Mouse (Mus musculus): ENCODE data around the gene Nupr1. TPM values are rescaled to one million over a fixed set of nuclear protein-coding genes. Genes with fewer than 3 reads are reported as not detected.

Gene Nupr1
- polyA plus RNA-seq, 1 experiment from 2014 or later: 29.8 TPM

DNA sequence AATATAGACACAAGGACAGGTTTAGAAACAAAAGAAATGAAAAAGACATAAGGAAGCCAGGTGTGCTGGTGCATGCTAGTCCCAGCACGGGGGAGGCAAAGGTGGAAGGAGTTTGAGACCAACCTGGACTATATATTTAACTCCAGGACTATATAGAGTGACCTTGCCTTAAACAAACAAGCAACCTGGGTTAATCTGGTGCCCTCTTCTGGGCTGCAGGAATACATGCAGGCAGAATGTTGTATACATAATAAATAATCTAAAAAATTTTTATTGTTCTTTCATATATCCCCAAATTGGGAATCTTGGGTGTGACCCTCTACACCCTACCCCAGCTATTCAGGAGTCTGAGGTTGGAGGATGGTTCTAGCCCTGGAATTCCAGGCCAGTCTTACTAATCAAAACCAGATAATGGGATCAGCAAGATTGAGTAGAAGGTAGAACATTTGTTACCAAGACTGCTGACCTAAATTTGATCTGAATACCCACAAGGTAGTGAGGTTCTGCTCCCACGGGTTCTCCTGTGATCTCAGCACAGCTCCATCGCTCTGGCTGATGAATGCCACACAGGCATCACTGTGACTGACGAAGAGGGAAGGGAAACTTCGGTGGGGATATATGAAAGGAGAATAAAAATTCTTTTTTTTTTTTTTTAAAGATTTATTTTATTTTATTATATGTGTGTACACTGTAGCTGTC, 12.0 kb upstream of the Nupr1 start:
- Histone ChIP-seq H3K36me3 (no peaks in the 10 kb centered on the region), H3K9me3 (no peaks in the 10 kb centered on the region), H3K27me3 (no peaks in the 10 kb centered on the region), H3K4me3 (no peak overlapping the region), H3K4me1 (no peaks in the 10 kb centered on the region; the same call in 1 of the 2 replicates), H3K27ac (no peak overlapping the region), H3K4me2 (no peak overlapping the region), H3K9ac (no peak overlapping the region)
- no peak for ATAC-seq (ENCODE audit: insufficient number of reproducible peaks, low FRiP score, low TSS enrichment, low read depth)
- WGBS: 69% methylated on average over 5 of the region's 5 CpGs

DNA sequence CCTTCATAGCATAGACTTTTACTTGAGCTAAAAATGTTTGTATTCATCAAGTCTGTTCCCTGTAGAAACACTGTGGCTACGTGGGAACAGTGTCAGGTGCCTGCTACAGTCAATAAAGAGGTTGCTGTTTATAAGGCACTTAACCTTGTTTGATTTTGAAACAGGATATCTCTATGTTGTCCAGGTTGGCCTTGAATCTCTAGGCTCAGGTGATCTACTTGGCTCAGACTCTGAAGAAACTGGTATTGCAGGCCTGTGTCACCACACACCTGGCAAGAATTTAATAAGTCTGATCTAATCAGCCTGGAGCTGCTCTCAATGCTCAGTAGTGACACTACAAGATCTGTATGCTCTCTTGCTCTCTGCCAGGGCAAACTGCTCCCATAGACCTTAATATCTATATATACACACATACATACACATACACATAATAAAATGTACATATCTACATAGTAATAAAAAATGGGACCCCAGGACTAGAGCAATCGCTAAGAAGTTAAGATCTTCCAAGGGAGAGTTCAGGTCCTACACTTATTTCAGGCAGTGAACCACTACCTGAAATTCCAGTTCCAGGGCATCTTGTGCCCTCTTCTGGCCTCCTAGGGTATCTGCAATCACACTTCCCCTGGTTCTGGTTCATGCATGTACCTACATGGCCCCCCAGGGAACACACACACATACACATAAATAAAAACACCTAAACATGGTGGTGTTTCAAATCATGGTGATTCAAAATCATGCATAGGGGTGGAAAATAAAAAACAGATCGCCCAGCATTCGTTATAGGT, 6.3 kb upstream of the Nupr1 start:
- no peak overlapping the region for H3K9ac ChIP-seq
- no peak for ATAC-seq (ENCODE audit: insufficient number of reproducible peaks, low FRiP score, low TSS enrichment, low read depth)
- H3K36me3 ChIP-seq: no peaks in the 10 kb centered on the region
- no peak overlapping the region for H3K27ac ChIP-seq
- H3K4me3 ChIP-seq: no peak overlapping the region
- H3K9me3 ChIP-seq: no peaks in the 10 kb centered on the region
- no peaks in the 10 kb centered on the region for H3K27me3 ChIP-seq
- 13% methylated on average over 4 of the region's 4 CpGs for WGBS
- no peak overlapping the region for H3K4me2 ChIP-seq
- H3K4me1 ChIP-seq: peaks cover 11% of the 10 kb centered on the region; the same call in 1 of the 2 replicates

DNA sequence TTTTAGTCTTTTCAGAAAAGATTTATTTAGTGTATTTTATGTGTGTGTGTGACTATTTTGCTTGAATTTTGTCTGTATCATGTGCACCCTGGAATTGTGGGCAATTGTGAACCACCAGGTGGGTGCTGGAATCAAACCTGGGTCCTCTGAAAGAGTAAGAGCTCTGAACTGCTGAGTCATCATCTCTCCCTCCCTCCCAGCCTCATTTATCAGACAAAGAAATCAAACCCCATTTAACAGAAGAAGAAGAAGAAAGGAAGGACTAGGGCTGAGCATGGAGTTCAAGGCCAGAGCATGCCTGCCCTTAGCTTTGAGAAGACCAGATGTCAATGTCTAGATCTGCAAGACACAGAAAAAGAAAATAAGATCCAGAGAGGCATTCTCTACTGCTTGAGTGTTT, 4.7 kb upstream of the Nupr1 start:
- H3K4me3 ChIP-seq: no peak overlapping the region
- no peaks in the 10 kb centered on the region for H3K36me3 ChIP-seq
- no peaks in the 10 kb centered on the region for H3K27me3 ChIP-seq
- H3K4me1 ChIP-seq: peaks cover 11% of the 10 kb centered on the region; the same call in 1 of the 2 replicates
- no peak overlapping the region for H3K9ac ChIP-seq
- ATAC-seq (ENCODE audit: insufficient number of reproducible peaks, low FRiP score, low TSS enrichment, low read depth): no peak
- H3K27ac ChIP-seq: no peak overlapping the region
- no peaks in the 10 kb centered on the region for H3K9me3 ChIP-seq
- H3K4me2 ChIP-seq: no peak overlapping the region

DNA sequence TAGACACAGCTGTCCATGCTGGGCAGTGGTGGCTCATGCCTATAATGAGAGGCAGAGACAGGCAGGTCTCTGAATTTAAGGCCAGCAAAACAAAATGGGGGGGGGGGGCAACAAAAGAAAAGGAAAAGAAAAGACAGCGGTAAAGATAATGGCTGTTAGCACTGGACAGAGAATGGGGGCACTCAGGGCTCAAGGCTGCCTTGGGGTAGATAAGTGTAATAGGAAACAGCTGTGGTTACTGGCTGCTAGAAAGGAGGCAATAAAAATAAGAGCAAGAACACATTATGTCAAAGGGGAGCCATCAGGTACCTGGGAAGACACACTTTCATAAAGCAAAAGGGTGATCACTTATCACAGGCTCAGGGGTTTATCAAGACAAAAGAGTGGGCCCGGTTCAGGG, 1.8 kb upstream of the Nupr1 start:
- peaks cover 15% of the 10 kb centered on the region for H3K4me1 ChIP-seq
- H3K4me3 ChIP-seq: no peak overlapping the region
- WGBS: 48% methylated on average over 2 of the region's 2 CpGs
- H3K36me3 ChIP-seq: no peaks in the 10 kb centered on the region
- no peak overlapping the region for H3K9ac ChIP-seq
- no peaks in the 10 kb centered on the region for H3K9me3 ChIP-seq
- H3K27ac ChIP-seq: no peak overlapping the region
- no peak overlapping the region for H3K4me2 ChIP-seq
- no peak for ATAC-seq (ENCODE audit: insufficient number of reproducible peaks, low FRiP score, low TSS enrichment, low read depth)
- no peaks in the 10 kb centered on the region for H3K27me3 ChIP-seq

GRCm38 (mm10) chr7:126629915-126630314, 746 bp downstream of the Nupr1 start:
- no peaks in the 10 kb centered on the region for H3K27me3 ChIP-seq
- H3K27ac ChIP-seq: no peak overlapping the region
- H3K4me1 ChIP-seq: peaks cover 27% of the 10 kb centered on the region
- no peaks in the 10 kb centered on the region for H3K9me3 ChIP-seq
- no peak overlapping the region for H3K9ac ChIP-seq
- H3K36me3 ChIP-seq: no peaks in the 10 kb centered on the region
- H3K4me2 ChIP-seq: no peak overlapping the region
- ATAC-seq (ENCODE audit: insufficient number of reproducible peaks, low FRiP score, low TSS enrichment, low read depth): no peak
- no peak overlapping the region for H3K4me3 ChIP-seq
- WGBS: 24% methylated on average over 3 of the region's 3 CpGs

DNA sequence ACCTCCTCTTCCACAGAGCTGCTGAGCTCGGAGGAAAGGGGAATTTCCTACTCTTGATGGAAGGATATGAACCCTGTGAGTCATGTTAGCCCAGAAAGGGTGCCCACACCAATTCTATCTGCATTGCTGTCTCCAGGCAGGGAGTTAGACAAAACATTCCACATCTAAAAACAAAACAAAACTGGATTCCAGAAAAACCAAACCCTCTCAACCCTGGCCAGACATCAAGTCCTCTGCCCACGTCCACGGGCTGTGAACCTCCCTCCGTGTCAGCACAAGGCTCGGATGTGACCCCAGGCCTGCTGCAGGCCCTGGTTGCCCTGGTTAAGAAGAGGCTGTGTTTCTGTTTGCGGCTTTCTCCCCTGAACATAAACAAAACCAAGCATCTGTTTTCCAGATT, 2.5 kb downstream of the Nupr1 start:
- Histone ChIP-seq H3K27me3 (no peaks in the 10 kb centered on the region), H3K36me3 (no peaks in the 10 kb centered on the region), H3K4me1 (peaks cover 18% of the 10 kb centered on the region), H3K4me3 (no peak overlapping the region), H3K9me3 (no peaks in the 10 kb centered on the region), H3K27ac (no peak overlapping the region), H3K4me2 (no peak overlapping the region), H3K9ac (no peak overlapping the region)
- ATAC-seq (ENCODE audit: insufficient number of reproducible peaks, low FRiP score, low TSS enrichment, low read depth): no peak
- 43% methylated on average over 6 of the region's 6 CpGs for WGBS

- Histone ChIP-seq H3K4me3 (no peak overlapping the region), H3K36me3 (no peaks in the 10 kb centered on the region), H3K4me1 (peaks cover 26% of the 10 kb centered on the region), H3K4me2 (no peak overlapping the region), H3K27me3 (no peaks in the 10 kb centered on the region), H3K27ac (peak overlapping the region; percentile 43), H3K9me3 (no peaks in the 10 kb centered on the region), H3K9ac (no peak overlapping the region)
- no peak for ATAC-seq (ENCODE audit: insufficient number of reproducible peaks, low FRiP score, low TSS enrichment, low read depth)
- 77% methylated on average over 3 of the region's 3 CpGs for WGBS
Observed at GRCm38 (mm10) chr7:126625807-126626600, 4.7 kb downstream of the Nupr1 start.

DNA sequence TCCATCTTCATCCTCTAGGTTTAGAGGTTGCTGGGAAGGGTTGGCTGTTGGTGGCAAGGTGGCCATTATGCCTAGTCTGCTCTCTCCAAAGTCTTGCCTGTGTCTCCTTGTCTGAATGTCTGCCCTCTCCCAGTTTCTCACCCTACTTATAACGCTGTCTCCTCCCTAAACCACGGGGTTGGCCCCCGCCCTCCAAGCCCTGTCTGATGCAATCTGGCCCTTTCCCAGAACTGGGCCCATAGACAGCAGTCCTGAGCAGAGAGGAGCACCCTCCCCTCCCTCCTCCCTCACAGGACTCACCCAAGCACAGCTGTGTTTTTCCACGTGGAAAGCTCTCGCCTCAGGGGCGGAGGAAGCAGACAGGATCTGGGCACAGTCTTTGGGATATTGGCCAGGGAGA, 5.3 kb downstream of the Nupr1 start:
- H3K9ac ChIP-seq: no peak overlapping the region
- no peaks in the 10 kb centered on the region for H3K36me3 ChIP-seq
- H3K4me1 ChIP-seq: peaks cover 26% of the 10 kb centered on the region
- peak; percentile 79 for ATAC-seq (ENCODE audit: insufficient number of reproducible peaks, low FRiP score, low TSS enrichment, low read depth)
- H3K27me3 ChIP-seq: no peaks in the 10 kb centered on the region
- no peaks in the 10 kb centered on the region for H3K9me3 ChIP-seq
- peak overlapping the region; percentile 11; the same call in 1 of the 2 replicates for H3K4me3 ChIP-seq
- 33% methylated on average over 6 of the region's 6 CpGs for WGBS
- no peak overlapping the region for H3K4me2 ChIP-seq
- H3K27ac ChIP-seq: peak overlapping the region; percentile 43

GRCm38 (mm10) chr7:126624774-126625173, 5.9 kb downstream of the Nupr1 start:
- Histone ChIP-seq H3K9me3 (no peaks in the 10 kb centered on the region), H3K4me3 (peak overlapping the region; percentile 11), H3K27me3 (no peaks in the 10 kb centered on the region), H3K36me3 (no peaks in the 10 kb centered on the region), H3K4me2 (0 out of 2 replicates have a peak overlapping the region, but pooled peaks have one; percentile 12), H3K9ac (no peak overlapping the region), H3K27ac (peak overlapping the region; percentile 12; the same call in 1 of the 2 replicates), H3K4me1 (peaks cover 26% of the 10 kb centered on the region)
- no peak for ATAC-seq (ENCODE audit: insufficient number of reproducible peaks, low FRiP score, low TSS enrichment, low read depth)
- WGBS: 70% methylated on average over 16 of the region's 16 CpGs

DNA sequence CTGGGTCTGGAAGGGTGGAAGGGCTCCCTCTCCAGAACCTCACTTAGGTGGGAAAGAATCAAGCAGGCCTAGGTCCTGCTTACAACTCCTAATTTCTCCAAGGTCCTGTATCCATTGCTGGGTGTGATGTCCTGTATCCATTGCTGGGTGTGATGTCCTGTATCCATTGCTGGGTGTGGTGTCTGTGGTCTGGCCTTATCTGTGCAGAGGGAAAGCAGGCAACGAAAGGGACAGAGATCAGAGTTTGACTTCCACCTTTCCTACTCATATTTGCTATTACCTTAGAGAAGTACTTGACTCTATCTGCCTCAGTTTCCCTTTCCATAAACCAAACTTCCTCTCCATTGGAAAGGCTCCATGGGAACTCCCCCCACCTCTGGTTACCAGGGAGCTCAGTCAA, 7.3 kb downstream of the Nupr1 start:
- H3K4me1 ChIP-seq: peaks cover 25% of the 10 kb centered on the region
- H3K9ac ChIP-seq: no peak overlapping the region
- 79% methylated on average over 1 of the region's 1 CpGs for WGBS
- H3K27ac ChIP-seq: no peak overlapping the region
- H3K36me3 ChIP-seq: no peaks in the 10 kb centered on the region
- ATAC-seq (ENCODE audit: insufficient number of reproducible peaks, low FRiP score, low TSS enrichment, low read depth): no peak
- no peak overlapping the region for H3K4me3 ChIP-seq
- no peaks in the 10 kb centered on the region for H3K27me3 ChIP-seq
- no peak overlapping the region for H3K4me2 ChIP-seq
- no peaks in the 10 kb centered on the region for H3K9me3 ChIP-seq

- Histone ChIP-seq H3K4me2 (no peak overlapping the region), H3K9ac (no peak overlapping the region), H3K9me3 (no peaks in the 10 kb centered on the region), H3K4me3 (no peak overlapping the region), H3K27ac (no peak overlapping the region), H3K27me3 (no peaks in the 10 kb centered on the region), H3K4me1 (peaks cover 22% of the 10 kb centered on the region), H3K36me3 (no peaks in the 10 kb centered on the region)
- no peak for ATAC-seq (ENCODE audit: insufficient number of reproducible peaks, low FRiP score, low TSS enrichment, low read depth)
- 59% methylated on average over 9 of the region's 9 CpGs for WGBS
Observed at GRCm38 (mm10) chr7:126621452-126622359, 9.0 kb downstream of the Nupr1 start.
